Mouse (Mus musculus): ENCODE measurements at regions not wholly inside any gene's neighbourhood (a gene's known extent, or its start where the extent isn't known, plus 50 kb on each side); places are given as distances from the start of the nearest gene placed in this dataset.

- DNase-seq (ENCODE audit: low read depth, low spot score) = no peak
- Histone ChIP-seq H3K9me3 (replicated peaks; ENCODE audit: insufficient read depth, low read length) (no peaks in the 10 kb centered on the region), H3K27me3 (ENCODE audit: control insufficient read depth in 1 of 2, insufficient read depth in 2 of 2, low read length in 2 of 2) (no peaks in the 10 kb centered on the region), H3K79me2 (ENCODE audit: control insufficient read depth, insufficient read depth, low read length, poor library complexity) (no peaks in the 10 kb centered on the region), H3K4me1 (ENCODE audit: control insufficient read depth in 1 of 2, insufficient read depth in 2 of 2, low read length in 2 of 2) (0 out of 4 replicates have a peak, but pooled peaks cover 0 to 2% of the 10 kb centered on the region in 2 experiments), H3K9ac (ENCODE audit: control insufficient read depth, low read depth, low read length, poor library complexity, severe bottlenecking) (no peak overlapping the region), H3K4me3 (ENCODE audit: control insufficient read depth in 1 of 2, insufficient read depth in 1 of 2, low read depth in 2 of 2, low read length in 2 of 2) (no peak overlapping the region), H3K27ac (ENCODE audit: control insufficient read depth, low read depth, low read length) (no peak overlapping the region), H3K36me3 (ENCODE audit: control insufficient read depth in 1 of 2, insufficient read depth in 2 of 2, low read length in 2 of 2) (no peaks in the 10 kb centered on the region)
- TF ChIP-seq EP300 (IDR thresholded peaks at IDR 0.05; ENCODE audit: low read depth in 1 of 2, low read length in 2 of 2) = no peak
- TF ChIP-seq MEF2A (IDR thresholded peaks at IDR 0.05; ENCODE audit: extremely low read depth, insufficient replicate concordance, low read depth, low read length, poor library complexity, severe bottlenecking) = no peak
- TF ChIP-seq MAZ (IDR thresholded peaks at IDR 0.05; ENCODE audit: low read depth, low read length) = no peak
- TF ChIP-seq ETS1 (IDR thresholded peaks at IDR 0.05; ENCODE audit: low read depth, low read length) = no peak
- no peak for TF ChIP-seq TBP (IDR thresholded peaks at IDR 0.05; ENCODE audit: low read depth, low read length)
- TF ChIP-seq NRF1 (IDR thresholded peaks at IDR 0.05; ENCODE audit: insufficient read depth, low read depth, low read length, poor library complexity, severe bottlenecking) = no peak
Measured at GRCm38 (mm10) chr11:111663269-111663668, 597.3 kb downstream of the Kcnj2 start.

- H3K4me1 ChIP-seq (ENCODE audit: control insufficient read depth in 1 of 2, insufficient read depth in 2 of 2, low read length in 2 of 2) = no peaks in the 10 kb centered on the region
- TF ChIP-seq POLR2AphosphoS2 (IDR thresholded peaks at IDR 0.05; ENCODE audit: low read length) = no peak
- no peak for DNase-seq (ENCODE audit: low read depth, low spot score)
- H3K27me3 ChIP-seq (ENCODE audit: control insufficient read depth in 1 of 2, insufficient read depth in 2 of 2, low read length in 2 of 2) = no peaks in the 10 kb centered on the region
- H3K9me3 ChIP-seq (replicated peaks; ENCODE audit: insufficient read depth, low read length) = no peaks in the 10 kb centered on the region
- peaks cover 0 to under 1% of the 10 kb centered on the region in 2 experiments; a peak in 1 of 4 replicates for H3K36me3 ChIP-seq (ENCODE audit: control insufficient read depth in 1 of 2, insufficient read depth in 2 of 2, low read length in 2 of 2)
- H3K79me2 ChIP-seq (ENCODE audit: control insufficient read depth, insufficient read depth, low read length, poor library complexity) = no peaks in the 10 kb centered on the region
- H3K9ac ChIP-seq (ENCODE audit: control insufficient read depth, low read depth, low read length, poor library complexity, severe bottlenecking) = no peak overlapping the region
- H3K4me3 ChIP-seq (ENCODE audit: control insufficient read depth in 1 of 2, insufficient read depth in 1 of 2, low read depth in 2 of 2, low read length in 2 of 2) = no peak overlapping the region
- H3K27ac ChIP-seq (ENCODE audit: control insufficient read depth, low read depth, low read length) = no peak overlapping the region
Measured at GRCm38 (mm10) chr11:111666336-111666735, 600.4 kb downstream of the Kcnj2 start.

DNA sequence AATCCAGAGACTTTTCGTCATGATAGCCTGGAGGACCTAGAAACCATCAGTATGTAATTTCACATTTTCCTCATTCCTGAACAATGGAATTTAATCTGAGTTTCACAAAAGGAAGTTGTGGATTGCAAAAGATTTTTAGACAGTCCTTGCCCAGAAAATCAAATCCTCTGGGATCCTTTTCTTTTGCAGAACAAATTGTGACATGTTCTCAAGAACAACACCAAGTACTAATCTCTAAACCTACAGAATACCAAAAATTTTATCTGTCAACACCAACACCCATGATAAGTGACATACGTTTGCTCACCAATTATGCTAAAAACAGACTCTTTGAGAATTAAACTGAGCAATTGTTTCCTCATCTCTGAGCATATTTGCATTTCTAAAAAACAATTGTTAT, 605.9 kb downstream of the Kcnj2 start:
- peaks cover 0 to 9% of the 10 kb centered on the region in 2 experiments; a peak in 2 of 4 replicates for H3K36me3 ChIP-seq (ENCODE audit: control insufficient read depth in 1 of 2, insufficient read depth in 2 of 2, low read length in 2 of 2)
- no peak overlapping the region for H3K9ac ChIP-seq (ENCODE audit: control insufficient read depth, low read depth, low read length, poor library complexity, severe bottlenecking)
- no peaks in the 10 kb centered on the region for H3K79me2 ChIP-seq (ENCODE audit: control insufficient read depth, insufficient read depth, low read length, poor library complexity)
- peaks cover 0 to 9% of the 10 kb centered on the region in 2 experiments; a peak in 2 of 4 replicates for H3K4me1 ChIP-seq (ENCODE audit: control insufficient read depth in 1 of 2, insufficient read depth in 2 of 2, low read length in 2 of 2)
- no peaks in the 10 kb centered on the region for H3K27me3 ChIP-seq (ENCODE audit: control insufficient read depth in 1 of 2, insufficient read depth in 2 of 2, low read length in 2 of 2)
- DNase-seq (ENCODE audit: low read depth, low spot score) = no peak
- H3K4me3 ChIP-seq (ENCODE audit: control insufficient read depth in 1 of 2, insufficient read depth in 1 of 2, low read depth in 2 of 2, low read length in 2 of 2) = no peak overlapping the region
- TF ChIP-seq GATA1 (IDR thresholded peaks at IDR 0.05; ENCODE audit: low read depth, low read length) = peak; percentile 69; the same call in 1 of the 2 replicates
- no peak for TF ChIP-seq CHD2 (IDR thresholded peaks at IDR 0.05; ENCODE audit: low read length)
- peak; percentile 80 for TF ChIP-seq RCOR1 (IDR thresholded peaks at IDR 0.05; ENCODE audit: low read depth, low read length)
- no peak for TF ChIP-seq SIN3A (IDR thresholded peaks at IDR 0.05; ENCODE audit: low read length)
- TF ChIP-seq MYB (IDR thresholded peaks at IDR 0.05; ENCODE audit: low read depth, low read length) = 0 out of 2 replicates have a peak, but pooled peaks have one; percentile 26
- TF ChIP-seq TCF12 (IDR thresholded peaks at IDR 0.05; ENCODE audit: low read depth, low read length) = peak; percentile 79
- TF ChIP-seq EP300 (IDR thresholded peaks at IDR 0.05; ENCODE audit: low read depth in 1 of 2, low read length in 2 of 2) = peak; percentile 71 to 85
- no peak for TF ChIP-seq CHD1 (IDR thresholded peaks at IDR 0.05; ENCODE audit: low read depth, low read length)
- 0 out of 2 replicates have a peak, but pooled peaks have one; percentile 11 for TF ChIP-seq MAFK (IDR thresholded peaks at IDR 0.05; ENCODE audit: borderline replicate concordance, low read depth, low read length)
- TF ChIP-seq ETS1 (IDR thresholded peaks at IDR 0.05; ENCODE audit: low read depth, low read length) = peak; percentile 63
- no peak for TF ChIP-seq JUND (IDR thresholded peaks at IDR 0.05; ENCODE audit: low read depth, low read length)
- H3K27ac ChIP-seq (ENCODE audit: control insufficient read depth, low read depth, low read length) = no peak overlapping the region
- no peaks in the 10 kb centered on the region for H3K9me3 ChIP-seq (replicated peaks; ENCODE audit: insufficient read depth, low read length)
